Mouse (Mus musculus) ES-Bruce4 (cell line): ENCODE data around the gene Vmn1r233.

Experiments used
- CTCF ChIP-seq: IDR thresholded peaks from one replicate; pipeline ENCODE4 v1.8.1; 2011; ENCODE audit warnings: low read depth, low read length
- EP300 ChIP-seq: IDR thresholded peaks from 2 replicates; pipeline ENCODE4 v1.6.1; 2011; ENCODE audit warnings: low read depth, low read length; ENCODE audit not compliant: insufficient read depth

GRCm38 (mm10) chr17:20960386-20960785 is 35.9 kb downstream of the Vmn1r233 start:
- TF ChIP-seq CTCF (no peak), EP300 (no peak)
